Mouse (Mus musculus) thymus, postnatal 36 days (tissue): ENCODE results near the gene Pbld1.
"Not testable (repeated sequence)": the region's sequence is repeated elsewhere in the genome, so short reads cannot be mapped to it uniquely, and the experiment has no call there.

Source experiments
- DNase-seq, 2 experiments: peaks; one replicate each; pipeline ENCODE4 v3.0.0; 2022; ENCODE audit warnings: mixed read lengths in 2 of 2

Gene Pbld1

DNA sequence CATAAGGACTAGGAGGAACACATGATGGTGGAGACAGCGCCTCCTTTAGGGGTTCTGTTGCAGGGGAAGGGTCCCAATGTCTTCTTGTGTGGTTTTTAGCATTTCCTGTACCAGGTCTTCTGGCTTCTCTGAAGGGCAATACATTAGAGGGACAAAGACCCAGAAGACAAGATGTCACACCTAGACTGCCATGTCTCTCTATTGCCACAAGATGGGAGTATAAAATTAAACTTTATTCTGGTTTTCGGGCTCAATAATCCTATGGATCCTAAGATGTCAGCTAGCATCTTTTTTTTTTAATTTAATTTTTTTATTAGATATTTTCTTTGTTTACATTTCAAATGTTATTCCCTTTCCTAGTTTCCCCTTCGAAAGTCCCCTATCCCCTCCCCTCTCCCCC lies 16.8 kb upstream of the Pbld1 start:
- peak in 1 of 2 experiments; percentile 12 for DNase-seq

DNA sequence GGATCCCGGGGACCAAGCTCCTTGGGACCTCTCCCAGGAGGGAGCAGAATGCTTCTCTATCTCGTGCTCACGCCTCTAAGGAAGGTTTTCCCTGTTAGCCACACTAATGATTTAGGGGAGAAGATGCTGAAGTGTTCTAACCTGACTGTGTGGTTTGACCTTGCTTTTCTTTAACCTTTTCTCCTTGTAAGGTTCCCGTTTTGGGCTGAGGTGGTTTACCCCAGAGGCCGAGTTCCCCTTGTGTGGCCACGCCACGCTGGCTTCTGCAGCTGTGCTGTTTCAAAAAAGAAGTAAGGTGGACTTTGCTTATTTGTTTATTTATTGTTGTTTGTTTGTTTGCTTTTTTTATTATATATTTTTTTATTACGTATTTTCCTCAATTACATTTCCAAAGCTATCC lies 12.2 kb upstream of the Pbld1 start:
- DNase-seq, result no peak

DNA sequence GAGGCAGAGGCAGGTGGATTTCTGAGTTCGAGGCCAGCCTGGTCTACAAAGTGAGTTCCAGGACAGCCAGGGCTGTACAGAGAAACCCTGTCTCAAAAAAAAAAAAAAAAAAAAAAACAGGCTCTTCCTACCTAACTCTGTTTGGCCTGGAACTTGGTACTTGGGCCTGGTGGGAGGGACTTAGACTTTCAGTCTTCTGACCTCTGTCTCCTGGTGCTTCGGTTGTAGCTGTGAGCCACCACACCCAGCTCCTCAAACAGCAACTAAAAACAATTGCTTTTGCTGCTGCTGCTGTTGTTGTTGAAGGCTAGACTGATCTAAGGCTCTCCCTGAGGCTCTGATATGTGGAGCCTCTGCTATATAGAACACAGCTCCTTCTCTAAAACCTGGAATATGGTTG lies 10.9 kb upstream of the Pbld1 start:
- DNase-seq, result no peak

DNA sequence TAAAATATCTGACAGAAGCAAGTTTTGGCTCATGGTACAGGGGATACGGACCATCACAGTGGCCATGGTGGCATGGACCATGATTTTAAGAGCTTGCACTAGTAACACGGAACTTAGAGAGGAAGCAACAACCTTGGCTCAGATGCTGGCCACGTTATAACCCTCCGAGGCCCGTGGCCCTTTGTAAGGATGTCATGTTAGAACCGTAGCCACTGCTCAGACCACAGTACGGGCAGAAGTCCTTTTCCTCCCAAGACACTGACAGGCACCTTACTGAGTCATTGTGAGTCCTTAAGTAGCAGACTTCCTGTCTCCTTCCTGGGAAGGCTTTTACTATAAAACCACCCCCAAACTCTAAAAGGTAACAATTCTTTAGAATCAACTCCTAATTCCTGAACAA lies 8.7 kb upstream of the Pbld1 start:
- DNase-seq, result no peak

DNA sequence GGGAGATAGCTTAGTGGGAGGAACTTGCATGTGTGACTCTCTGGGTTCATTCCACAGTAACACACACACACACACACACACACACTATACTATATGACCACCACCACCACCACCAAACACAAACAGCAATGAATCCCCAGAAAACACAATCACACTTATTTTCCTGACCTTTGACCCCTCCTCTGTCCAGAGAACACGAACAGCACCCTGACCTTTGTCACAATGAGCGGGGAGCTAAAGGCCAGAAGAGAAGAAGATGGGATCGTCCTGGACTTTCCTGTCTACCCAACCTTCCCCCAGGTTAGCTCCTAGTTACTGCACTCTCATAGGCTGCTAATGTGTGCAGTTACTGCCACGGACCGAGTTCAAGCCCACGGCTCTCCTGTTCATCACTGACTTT lies 8.0 kb upstream of the Pbld1 start:
- no peak for DNase-seq

DNA sequence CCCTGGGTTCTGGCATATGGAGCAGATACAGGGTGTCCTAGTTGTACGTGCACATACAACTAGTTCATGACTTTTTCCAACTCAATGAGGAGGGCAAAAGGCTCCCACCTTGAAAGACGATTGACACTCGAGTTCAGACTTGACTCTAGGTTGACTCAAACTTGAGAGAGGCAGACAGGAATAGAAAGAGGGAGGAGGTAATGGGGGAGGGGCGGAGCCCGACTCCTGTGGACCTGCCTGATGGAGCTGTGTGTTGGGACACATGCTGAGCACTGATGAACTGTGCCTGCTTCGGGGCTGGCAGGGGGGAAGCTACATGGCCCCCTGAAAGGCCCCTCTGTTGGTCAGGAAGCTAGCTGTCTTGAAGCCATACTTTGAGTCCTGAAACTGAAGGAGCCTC lies 7.0 kb upstream of the Pbld1 start:
- no peak for DNase-seq

DNA sequence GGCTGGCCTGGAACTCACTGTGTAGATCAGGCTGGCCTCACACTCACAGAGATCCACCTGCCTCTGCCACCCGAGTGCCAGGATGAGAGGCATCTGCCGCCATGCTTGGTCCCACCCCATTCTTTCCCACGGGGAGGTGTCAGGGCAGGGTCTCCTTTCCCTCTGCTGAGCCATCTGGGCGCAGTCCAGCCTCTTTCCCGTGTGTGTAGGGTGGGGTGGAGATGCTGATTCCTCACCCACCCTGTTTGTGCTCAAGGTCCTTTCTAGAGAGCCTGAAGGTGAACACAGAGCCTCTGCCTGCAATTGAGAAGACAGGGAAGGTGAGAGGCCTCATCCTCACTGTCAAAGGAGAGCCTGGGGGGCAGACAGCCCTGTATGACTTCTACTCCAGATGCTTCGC lies 5.9 kb upstream of the Pbld1 start:
- not testable (repeated sequence) for DNase-seq

DNA sequence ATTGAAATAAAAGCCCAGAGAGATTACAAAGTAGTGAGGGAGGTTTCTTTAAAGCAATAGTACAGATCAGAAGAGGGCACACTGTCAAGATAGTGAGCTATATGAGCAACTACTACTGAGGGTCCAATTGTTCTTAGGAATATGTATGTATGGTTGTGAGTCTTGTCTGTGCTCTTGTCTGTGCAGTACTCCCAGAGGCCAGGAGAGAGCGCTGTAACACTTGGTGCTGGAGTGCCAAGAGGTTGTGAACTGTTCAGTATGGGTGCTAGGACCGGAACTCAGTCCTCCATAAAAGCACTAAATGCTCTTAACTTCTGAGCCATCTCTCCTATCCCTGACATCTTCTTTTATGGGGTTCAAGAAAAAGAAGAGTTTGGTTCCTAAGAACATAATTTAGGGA lies 5.4 kb upstream of the Pbld1 start:
- no peak for DNase-seq

DNA sequence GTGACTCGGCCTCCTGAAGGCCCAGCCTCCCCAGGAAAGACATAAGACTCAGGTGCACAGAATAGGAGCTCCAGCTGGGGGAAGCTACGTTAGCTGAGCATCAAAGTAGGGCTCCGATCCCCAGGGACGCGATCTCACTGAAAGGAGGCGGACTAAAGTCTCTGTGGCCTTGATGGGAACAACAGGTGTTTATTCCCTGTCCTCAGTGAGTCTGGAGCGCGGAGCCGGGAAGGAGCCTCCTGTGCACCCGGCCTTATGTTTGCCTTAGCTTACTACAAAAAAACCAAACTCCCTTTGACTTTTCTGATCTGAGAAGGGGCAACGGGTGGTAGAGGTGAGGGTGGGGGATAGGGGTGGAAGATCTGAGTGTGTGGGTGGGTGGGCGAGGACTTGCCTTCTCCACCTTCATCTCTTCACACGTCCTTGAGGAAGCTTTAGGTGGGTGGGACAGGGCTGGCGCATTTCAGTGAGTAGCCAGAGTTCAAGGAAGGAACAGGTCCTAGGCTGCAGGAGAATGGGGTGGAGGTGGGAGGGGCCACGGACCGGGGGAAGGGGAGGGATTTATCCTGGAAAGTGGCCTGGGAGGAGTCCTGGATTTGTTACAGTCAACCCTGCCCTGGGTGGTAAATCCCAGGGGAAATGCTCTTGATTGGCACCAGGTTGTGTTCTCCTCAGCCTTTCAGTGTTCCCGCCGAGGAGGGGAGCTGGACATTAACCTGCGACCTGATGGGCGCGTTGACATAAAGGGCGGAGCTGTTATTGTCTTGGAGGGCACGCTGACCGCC lies 2.8 kb upstream of the Pbld1 start:
- no peak for DNase-seq

DNA sequence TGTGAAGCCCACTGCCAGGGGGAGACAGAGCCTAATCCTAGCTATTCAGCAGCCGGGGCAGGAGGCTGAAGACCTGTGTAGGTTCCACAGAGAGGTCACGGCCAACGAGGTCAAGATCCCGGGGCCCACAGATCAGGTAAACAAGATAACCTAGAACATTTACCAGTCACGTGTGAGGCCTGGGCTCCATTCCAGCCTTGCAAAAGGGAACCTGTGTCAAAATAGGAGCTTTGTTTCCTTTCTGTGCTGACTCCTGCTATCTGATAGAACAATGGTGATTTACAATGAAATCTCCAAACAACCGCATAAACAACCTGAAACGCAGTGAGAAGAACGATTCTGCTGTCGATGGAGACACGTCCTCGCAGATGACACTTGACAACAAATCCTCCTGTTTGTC lies 444 bp downstream of the Pbld1 start:
- no peak for DNase-seq

DNA sequence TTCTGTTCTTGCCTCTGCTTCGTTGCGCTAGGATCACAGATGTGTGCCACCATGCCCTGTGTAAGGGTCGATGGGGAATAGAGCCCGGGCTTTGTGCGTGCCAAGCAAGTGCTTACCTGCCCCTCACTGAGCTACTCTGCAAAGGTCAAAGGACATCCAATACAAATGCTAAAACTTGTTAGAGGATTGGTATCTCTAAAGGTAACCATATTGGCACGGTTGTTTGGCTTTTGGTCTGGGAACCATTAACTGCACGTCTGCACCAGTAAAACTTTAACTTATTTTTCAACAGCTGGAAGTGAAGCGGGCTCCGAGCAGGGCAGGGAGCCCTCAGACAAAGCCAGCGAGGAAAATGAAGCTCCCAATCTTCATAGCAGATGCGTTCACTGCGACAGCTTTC lies 1.3 kb downstream of the Pbld1 start:
- DNase-seq, result no peak

DNA sequence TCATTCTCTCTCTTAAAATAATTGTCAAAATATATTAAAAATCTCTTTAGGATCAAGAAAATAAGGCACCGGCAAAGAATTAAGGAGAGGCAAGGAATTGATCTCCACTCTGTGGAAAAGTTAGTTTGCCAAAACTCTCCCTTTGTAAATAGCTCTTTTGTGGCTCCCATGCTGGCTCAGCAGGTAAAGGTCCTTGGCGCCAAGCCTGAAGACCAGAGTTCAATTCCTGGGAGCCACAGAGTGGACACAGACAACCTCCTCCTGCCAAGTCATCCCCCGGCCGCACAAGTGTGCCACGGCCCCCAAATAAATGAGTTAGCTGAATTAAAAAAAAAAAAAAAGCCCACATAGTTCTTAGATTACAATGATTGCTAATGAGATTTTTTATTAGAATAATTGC lies 2.7 kb downstream of the Pbld1 start:
- no peak for DNase-seq

DNA sequence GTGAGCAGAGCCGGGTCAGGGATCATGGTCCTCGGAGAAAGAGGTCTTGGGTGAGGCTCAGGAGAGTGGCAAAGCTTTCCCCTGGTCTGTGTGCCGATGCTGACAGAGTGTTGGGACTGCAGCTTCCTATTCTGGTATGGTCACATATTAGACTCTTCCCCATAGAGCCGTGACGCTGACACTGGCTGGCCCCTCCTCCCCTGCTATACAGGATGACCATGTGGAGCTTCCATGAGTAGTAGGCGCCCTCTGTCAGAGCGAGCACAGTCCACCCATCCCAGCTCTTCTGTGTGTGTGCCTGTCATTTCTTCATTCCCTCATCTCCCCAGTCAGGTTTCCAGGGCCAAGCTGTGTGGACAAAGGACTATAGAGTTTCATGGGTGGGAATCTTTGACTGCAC lies 3.4 kb downstream of the Pbld1 start:
- no peak for DNase-seq

DNA sequence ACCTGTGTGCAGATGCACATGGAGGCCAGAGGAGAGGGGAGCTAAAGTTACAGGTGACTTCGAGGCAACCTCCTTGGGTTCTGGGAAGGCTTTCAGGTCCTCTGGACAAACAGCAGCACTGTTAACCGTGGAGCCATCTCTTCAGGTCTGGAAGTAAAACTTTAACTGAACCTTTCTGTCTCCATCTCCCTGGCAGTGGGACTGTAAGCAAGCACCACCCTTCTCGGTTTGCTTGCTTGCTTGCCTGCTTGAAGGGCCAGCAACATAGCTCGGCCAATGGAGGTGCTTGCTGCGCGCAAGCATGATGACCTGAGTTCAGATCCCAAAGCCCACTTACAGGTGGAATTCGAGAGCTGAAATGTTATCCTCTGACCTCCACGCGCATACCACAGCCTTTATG lies 4.6 kb downstream of the Pbld1 start:
- no peak for DNase-seq

DNA sequence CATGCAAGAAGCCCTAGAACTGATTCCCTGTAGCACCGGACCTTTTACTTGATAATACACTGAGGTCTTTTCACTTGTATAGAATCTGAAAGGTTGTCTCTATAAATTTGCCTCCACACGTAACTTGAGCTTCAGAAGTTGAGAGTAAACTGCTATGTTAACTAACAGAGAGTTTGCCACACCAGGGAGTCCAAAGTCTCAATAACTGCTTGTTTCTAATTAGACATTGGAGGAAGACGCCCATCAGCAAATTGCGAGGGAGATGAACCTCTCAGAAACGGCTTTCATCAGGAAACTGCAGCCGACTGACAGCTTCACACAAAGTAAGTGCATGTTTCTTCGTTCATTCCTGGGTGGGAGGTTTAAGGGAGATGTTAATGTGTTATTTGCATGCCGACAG lies 5.6 kb downstream of the Pbld1 start:
- no peak for DNase-seq

DNA sequence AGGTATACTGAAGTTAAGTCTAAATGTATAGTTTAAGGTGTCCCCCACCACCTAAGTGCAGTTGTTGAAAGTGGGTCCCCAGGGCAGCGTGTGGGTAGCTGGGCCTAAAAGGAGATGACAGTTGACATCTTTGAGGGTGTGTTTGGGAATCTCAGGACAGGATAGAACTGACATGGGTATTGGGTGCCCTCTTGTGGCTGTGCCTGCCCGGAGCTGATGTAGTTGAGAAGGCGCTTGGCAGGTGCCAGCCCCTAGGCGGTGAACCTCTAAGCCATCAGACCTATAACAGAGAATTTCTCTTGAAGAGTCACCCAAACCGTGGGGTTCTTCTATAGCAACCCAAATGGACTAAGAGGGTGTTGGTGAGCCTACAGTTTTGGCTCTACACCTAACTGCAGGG lies 6.0 kb downstream of the Pbld1 start:
- DNase-seq, result peak; percentile 73 to 76

DNA sequence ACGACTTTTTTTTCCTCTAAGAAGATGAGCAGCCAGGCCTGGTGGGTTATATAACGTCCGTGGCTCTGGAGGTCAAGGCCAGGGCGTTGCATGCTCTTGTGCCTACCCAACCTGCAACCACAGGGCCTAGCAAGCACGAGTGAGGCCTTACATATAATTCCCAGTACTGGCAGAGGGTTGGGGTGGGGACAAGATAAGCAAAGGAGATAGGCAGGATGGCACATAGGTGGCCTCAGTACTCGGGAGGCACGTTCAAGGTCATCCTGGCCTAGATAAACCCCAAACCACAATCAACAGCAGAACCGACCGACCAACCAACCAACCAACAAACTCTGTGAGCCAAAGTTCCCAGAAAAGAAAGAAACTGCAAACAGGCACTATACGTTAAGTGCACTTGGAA lies 26.3 kb downstream of the Pbld1 start:
- no peak for DNase-seq

DNA sequence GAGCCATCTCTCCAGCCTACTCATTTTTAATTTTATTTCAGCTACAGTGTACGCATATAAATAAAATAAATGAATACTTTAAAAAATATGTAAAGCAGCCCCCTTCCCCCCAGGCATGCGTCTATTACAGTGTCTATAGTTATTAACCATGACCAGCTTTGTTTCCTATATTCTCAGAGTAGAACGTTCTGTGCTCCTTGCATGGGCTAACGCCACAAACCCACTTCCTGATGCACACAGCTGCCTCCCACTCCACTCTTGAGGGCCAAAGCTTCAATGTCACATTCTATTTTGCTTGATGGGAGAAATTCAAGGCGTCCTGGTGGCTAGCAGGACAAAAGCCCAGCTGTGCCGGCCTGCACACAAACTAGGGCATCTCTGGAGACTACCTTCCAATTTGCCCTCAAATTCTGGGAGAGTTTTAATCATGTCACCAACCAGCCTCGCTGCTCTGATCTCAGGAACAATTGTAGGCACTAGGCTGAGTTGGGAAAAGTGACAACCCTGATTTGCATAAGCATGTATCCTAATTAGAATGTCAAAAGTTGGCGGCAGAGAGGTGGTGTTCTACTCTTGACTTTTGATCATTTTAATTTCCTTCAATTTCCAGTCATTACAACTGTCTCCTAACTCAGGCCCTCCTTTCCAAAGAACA lies 29.3 kb downstream of the Pbld1 start:
- DNase-seq, result peak in 1 of 2 experiments; percentile 12

DNA sequence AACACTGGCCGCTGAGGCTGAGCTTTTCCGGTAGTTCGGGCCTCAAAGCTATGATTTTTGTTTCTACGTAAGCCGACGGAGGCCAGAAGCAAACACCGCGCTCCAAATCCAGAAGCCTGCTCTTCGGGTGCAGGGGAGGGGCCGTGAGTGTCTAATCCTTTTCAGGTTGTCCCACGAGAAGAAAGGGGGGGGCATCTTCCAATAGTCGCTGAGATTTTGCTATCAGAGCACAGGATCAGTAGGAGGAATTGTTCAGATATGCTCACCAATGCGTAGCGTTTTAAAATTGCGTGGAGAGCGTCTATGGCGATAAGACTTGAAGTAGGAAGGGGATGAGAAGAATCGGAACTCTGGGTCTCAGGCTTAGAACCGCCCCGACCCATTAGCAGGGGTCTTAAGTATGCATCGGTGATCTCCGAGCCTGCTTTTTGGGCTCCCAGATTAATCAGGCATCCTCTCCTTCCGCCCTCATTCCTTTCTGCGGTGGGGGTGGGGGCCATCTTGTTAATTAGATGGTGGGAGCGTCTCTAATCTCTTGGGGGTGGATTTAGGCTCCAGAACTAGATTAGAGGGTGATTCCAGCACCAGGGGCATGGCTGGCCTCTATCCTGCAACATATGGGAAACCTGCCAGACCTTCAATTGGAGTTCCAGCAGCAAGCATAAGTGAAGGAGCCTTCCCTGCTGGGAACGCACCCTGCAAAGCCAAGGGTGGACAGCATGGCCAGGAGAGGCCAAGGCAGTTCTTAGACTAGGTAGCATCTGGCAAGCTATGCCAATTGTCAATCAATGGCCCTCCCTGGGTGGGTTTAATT lies 30.0 kb downstream of the Pbld1 start:
- no peak for DNase-seq

DNA sequence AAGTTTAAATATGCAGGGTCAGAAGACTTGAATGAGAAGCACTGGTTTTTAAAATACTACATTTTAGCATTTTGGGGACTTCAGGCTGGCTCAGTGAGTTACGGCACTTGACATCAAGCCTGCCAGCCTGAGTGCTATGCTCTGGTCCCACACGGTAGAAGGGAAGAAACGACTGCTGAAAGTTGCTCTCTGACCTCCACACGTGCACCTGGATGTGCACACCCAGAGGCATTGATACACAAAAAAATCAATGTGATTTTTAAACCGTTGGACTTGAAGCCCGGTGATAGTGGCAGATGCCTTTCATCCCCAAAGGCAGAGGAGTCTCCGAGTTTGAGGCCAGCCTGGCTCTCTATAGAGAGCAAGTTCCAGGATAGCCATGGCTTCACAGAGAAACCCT lies 32.0 kb downstream of the Pbld1 start:
- DNase-seq, result no peak

DNA sequence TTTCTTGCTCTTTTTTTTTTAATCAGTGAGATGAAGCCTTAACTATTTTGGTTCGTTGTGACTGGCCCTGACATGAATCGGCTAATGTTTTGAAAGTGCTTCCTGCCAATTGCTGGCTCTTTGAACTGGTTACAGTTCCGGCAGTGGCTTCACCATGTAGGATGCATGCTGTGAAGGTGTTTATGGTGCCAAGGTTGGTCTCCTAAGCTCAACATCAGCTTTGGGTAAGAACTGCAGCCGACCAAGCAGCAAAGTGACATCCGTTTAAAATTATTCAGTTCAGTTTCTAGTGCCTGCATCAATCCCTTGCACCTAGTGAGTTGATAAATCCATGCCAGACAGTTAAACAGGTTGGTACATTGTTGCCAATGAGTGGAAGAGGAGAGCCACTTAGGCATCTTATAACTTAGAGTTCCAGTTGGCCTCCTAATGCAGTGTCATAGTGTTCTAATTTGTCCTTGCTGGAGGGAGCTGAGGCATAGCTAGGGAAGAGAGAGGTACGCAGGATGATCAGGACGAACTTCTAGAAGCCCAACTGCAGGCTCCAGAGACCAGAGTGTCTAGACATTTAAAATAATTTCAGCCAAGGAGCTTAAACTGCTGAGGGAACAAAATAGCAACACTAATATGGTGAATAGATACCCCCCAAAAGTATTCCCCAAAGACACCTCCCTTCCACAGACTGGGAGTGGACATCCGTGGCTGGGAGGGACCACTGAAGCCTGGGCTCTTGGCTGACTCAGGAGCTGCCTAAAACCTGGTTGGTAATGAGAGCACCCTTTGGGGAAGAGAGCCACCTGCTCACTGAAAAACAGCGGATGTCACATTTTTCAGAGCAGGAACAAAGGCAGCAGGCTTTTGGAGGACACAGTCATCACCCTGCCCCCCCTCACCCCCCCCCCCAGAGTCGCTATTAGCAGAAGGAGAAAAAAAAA lies 32.9 kb downstream of the Pbld1 start:
- peak in 1 of 2 experiments; percentile 14 for DNase-seq

DNA sequence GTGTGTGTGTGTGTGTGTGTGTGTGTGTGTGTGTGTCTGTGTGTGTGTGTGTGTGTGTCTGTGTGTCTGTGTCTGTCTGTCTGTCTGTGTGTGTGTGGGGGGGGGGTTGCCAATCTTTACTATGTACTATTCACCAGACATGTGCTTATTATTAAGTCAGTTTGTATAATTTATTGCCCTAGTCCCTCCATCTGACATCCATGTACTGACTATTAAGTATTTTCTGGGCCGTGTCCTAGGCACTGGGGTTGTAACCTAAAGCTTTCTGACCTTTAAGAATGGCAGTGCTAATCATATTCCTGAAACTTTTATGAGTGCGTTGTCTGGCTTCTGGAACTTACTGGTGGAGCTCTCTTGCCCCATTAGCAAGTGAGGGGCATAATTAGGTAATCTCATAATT lies 36.8 kb downstream of the Pbld1 start:
- DNase-seq, result no peak

DNA sequence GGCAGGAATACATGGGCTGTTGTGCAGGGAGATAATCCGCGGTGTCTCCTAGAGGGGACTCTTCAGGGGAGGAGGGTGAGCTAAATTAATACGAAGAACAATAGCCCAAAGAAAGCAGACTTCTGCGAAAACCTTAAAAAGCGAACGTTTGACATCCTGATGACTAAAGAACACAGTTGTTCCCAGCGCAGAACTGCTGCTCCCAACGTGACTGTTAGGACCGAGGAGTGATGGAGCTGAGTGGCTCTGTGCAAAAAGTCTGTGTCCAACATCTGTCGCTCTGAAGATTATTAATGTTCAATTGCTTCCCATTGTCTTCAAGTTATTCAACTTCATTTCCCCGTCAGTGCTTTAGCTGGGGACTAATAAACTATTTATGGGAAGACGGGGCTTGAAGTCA lies 38.2 kb downstream of the Pbld1 start:
- DNase-seq, result no peak
